Mouse (Mus musculus): ENCODE measurements around the gene Prrc2c. TPM values are rescaled to one million over a fixed set of nuclear protein-coding genes. Genes with fewer than 3 reads are reported as not detected.
"Not testable (repeated sequence)": the region's sequence is repeated elsewhere in the genome, so short reads cannot be mapped to it uniquely, and the experiment has no call there.

Prrc2c gene
- 100 to 1,000 TPM; 121 to 153 TPM for total RNA-seq (2021)
- long read RNA-seq, experiment 1, partial matches to known transcripts = 5 of 21 reads
- long read RNA-seq, experiment 1, other reads (novel, unspliced or antisense) = 14 of 21 reads
- long read RNA-seq, experiment 2, partial matches to known transcripts = 1 of 4 reads
- long read RNA-seq, experiment 2, other reads (novel, unspliced or antisense) = 3 of 4 reads

DNA sequence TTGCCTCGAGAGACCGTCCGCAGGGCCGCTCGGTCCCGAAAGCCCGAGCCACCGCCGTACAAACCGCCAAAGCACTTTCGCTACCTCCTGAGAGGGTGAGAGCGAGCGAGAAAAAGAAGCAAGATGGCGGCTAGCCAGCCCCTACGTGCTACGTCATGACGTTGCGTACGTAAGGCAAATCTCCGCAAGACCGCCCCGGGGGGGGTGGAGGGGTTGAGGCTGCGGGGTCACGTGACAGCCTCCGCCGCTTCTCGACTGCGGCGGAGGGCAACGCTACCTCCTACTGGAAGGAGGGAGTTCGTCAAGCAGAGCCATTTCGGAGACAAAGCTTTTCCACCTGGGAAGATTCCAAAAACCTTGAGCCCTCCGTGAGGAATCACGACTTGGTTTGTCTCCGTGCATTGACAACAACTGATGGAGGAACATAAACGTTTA lies at the start of gene Prrc2c:
Gene Prrc2c, minus strand, starts transcription at position 156 of the 435 bp plus-strand sequence.
- peak; percentile 99 for DNase-seq

DNA sequence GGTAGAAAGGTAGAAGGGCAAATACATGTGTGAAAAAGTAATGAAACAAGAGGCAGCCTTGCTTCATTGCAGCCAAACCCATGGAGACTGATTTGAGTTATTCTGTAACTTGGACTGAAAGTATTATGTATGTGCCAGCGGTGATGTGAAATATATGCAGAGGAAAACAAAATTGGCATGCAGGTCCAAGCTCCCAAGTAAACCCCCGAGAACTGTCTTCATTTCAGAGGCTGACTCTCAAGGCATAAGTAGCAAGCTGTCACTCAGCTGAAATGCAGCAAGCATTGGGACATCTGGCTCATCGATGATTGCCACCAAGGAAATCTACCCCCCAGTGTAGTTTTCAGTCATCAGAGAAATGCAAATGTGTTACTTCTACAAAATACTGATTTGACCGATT lies 44.9 kb upstream of the Prrc2c start:
- no peak for DNase-seq

- no peak for DNase-seq
These were observed 43.4 kb upstream of the Prrc2c start for GRCm38 (mm10) chr1:162783669-162784248.

DNA sequence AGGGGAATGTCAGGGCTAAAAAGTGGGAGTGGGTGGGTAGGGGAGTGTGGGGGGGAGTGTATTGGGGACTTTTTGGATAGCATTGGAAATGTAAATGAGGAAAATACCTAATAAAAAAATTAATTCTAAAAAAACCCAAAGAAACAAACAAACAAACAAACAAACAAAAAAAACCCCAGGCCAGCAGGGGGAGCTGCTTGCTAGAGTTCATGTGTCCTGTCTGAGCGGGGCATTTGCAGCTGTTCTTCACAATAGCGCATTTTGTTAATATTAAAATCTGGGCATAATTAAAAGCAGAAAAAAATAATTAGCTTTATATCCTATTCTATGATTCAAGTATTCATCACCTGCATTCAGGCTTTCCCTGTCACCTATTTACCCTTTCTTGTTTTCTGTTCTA lies 40.7 kb upstream of the Prrc2c start:
- DNase-seq = not testable (repeated sequence)

DNA sequence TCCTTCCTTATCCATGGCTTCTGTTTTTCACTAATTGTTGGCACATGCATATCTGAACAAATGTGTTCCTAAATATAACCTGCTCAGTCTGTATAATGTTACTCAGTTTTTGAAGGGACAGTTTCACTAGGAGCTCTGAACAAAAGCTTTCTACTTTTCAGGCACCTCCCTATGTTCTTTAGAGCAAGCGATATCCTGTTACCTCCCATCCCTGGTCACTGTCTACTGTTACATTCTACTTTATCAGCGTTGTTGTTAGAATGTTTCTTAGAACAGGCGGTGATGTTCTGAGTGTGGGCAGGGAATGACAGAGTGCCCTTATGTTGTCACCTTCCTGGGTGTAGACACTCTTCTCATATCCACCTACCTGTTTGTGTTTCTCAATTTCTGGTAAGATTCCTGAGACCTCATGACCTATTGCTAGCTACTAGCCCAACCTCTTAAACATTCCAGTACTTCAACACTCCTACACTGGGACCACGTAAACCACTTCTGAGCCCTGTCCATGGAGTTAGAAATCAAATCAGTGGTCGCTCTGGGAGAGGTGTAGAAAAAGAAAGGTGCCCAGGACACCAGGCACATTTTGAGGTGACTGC lies 37.7 kb upstream of the Prrc2c start:
- no peak for DNase-seq

DNA sequence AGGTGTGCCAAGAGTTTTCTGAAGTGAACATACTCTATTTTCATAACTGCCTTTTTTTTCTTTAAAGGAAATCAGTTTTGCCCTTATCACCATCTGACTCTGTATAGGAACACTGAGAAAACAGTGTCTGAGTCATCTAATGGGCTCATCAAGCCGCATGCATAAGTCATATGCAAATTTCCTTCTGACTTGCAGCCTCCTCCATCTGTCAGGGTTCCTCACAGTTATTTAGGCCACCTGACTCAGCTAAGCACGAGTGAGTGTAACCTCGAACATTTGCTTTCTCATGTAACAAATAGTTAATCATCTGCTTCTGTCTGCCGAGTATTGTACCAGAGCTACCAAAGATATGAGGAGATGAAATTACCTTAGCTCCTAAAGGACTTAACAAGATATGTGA lies 33.3 kb upstream of the Prrc2c start:
- DNase-seq = no peak

DNA sequence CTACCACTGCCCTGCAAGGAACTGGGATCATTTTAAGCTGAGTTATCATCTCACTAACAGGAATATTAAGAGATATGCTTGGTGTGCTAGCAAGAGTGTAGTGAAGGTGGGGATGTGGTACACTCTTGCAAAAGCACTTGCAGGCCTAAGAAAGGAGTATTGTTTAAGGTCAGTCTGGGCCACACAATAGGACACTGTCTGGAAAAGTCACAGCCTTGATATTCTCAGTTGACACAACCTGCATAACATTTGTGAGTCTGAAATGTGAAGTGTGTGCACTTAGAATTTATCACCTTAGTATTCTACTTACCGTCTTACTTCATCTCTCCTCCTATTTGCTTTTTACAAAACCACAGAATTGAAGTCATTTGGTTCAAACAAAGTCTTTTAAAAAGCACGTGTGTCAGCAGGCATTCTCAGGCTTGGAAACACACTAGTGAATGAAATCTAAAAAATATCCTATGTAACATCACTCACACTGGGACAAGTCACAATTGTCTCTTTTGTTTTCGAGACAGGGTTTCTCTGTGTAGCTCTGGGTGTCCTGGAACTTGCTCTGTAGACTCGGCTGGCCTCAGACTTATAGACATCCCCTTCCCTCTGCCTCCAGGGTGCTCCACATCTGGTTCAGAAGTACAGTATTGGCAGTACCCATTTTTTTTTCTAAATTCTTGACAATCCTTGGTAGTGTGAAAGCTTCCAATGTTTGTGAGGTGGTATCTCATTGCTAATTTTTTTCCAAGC lies 31.4 kb upstream of the Prrc2c start:
- no peak for DNase-seq

DNA sequence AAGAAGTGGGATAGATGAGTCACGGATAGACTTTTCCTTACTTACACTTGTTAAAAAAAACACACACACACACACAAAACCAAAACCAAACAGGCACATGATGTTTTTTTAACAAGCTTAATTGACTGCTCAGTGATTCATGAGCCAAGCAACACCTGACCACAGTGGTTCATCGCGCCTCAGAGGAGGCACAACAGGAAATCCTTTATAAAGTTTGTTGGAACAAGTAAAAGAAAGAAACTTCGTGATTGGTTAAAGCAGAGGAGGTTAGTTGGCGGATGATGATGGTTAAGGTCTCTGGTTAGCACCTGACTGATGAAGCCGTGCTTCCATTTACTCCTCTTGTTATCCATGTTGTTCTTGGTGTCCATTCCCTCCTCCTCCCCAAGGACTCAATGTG lies 11.7 kb upstream of the Prrc2c start:
- no peak for DNase-seq

DNA sequence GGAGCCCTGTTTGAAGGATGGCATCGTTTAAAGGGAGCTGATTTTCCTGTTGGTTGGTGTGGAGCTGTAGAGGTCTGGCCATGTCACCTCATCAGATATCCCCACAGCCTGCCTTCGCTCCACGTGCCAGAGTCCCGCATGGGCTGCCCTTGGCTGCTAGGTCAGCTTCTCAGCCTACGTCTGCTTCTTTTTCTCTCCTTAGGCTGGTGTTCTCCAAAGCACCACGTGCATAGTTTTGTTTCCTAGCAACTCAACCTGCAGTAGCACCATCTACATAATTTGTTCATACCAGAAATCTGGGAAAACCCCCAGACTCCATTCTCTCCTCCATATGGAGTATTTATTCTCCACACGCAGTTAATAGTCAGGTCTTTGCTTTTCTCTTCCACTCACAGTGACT lies 9.3 kb upstream of the Prrc2c start:
- no peak for DNase-seq

GRCm38 (mm10) chr1:162748761-162749160 lies 8.4 kb upstream of the Prrc2c start:
- DNase-seq = no peak

- no peak for DNase-seq
These were observed 443 bp downstream of the Prrc2c start for GRCm38 (mm10) chr1:162739831-162740394.

- DNase-seq = peak; percentile 46
These were observed 950 bp downstream of the Prrc2c start for GRCm38 (mm10) chr1:162739406-162739805.

- peak; percentile 14 for DNase-seq
These were observed 1.9 kb downstream of the Prrc2c start for GRCm38 (mm10) chr1:162738472-162738871.

- no peak for DNase-seq
These were observed 5.3 kb downstream of the Prrc2c start for GRCm38 (mm10) chr1:162735084-162735483.

GRCm38 (mm10) chr1:162734283-162734682 lies 6.1 kb downstream of the Prrc2c start:
- no peak for DNase-seq

DNA sequence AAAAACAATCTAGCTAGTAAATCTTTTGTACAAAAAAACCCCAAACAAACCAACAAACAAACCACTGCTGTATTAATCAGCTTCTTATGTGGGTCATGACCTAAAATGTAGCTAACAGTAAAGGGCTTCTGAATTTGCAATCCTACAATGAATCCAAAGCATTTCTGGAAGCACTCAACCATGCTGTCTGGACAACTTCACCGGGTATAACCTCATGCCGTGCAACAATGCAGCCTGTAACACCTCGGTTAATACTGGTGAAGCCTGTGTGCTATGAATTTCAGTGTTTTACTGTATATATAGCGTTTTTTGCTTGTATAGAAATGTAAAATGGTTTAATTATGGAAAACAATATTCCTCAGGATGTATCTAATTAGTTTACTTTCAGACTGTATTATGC lies 8.3 kb downstream of the Prrc2c start:
- DNase-seq = no peak

DNA sequence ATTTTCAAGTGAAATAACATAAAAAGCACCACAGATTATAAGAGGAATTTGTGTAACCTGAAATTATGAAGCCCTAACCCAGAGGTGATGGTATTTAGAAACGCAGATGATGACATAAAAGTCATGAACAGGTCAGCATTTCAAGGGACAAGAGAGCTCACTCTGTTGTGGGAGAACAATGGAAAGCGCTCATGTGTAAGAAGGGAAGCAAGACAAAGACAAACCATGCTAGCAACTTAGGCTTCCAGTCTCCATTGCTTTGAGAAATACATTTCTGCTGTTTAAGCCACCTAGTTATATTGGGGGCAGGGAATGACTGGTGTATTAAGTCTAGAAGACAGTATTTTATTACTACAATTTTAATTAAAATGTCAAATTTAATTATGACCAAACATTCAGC lies 10.9 kb downstream of the Prrc2c start:
- no peak for DNase-seq

DNA sequence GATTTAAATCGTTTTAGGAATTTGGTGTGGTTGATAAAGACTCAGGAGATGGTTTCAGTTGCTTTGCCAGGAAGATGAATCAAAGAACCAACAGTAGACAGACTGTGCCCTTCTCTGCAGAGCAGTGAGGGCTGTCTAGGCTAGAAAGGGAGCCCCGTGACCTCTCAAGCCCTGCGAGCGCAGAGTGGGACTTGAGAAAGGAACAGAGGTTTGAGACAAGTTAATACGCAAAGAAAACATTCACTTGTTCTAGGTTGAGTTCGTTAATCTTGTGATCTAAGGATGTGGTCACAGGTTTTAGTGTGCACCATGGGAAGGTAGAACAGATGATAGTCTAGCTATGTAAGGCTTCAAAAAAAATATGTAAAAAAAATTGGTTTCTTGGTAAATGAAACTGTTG lies 12.4 kb downstream of the Prrc2c start:
- DNase-seq = no peak

- no peak for DNase-seq
These were observed 16.7 kb downstream of the Prrc2c start for GRCm38 (mm10) chr1:162723610-162724009.

GRCm38 (mm10) chr1:162720645-162721044 lies 19.7 kb downstream of the Prrc2c start:
- no peak for DNase-seq

DNA sequence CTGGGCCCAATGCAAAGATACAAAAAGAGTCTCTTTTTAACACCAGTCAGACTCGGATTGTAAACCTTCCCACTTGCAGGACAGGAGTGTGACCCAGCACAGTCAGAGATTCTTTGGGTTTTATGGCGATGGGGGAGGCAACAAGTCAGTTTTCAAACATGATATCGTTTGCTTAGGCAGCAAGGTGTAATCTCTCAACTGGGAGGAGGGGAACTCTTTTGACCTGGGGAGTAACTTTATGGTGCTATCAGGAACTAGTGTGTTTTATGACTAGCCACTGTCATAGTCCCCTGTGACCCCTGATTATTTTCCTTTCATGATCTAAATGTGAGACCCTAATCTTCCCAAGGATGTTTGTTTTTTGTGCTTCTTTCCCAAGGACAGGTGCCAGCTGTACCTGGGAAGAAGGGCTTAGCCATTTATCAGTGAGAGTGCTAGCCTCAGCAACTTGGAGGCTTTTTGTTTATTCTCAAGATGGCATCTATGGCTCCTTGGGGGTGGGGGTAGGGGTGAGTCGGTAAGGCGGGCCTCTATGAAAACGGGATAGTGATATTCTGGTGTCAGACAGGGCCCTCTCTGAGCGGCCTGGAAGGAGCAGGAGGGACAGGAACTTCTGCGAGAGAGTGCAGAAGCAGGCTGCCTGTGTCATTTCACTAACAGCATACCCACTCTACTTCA lies 39.8 kb downstream of the Prrc2c start:
- DNase-seq = no peak

GRCm38 (mm10) chr1:162697866-162698265 lies 42.5 kb downstream of the Prrc2c start:
- no peak for DNase-seq
